In genomic region chr1:155040086-155040726, GRCm38 (mm10) we compare ENCODE assay signal across 9 mouse cellular contexts. TPM values are rescaled to one million over a fixed set of nuclear protein-coding genes. Genes with fewer than 3 reads are reported as not detected.
DNase-seq lines count a peak whose midpoint lies in the region; ATAC-seq and TF ChIP-seq lines count a peak whose summit lies in the region.
"Had no signal": no experiment of that assay in that cellular context is flagged by ENCODE, and none has a peak within 500 bp of the region (broad histone marks: within the 10 kb centered on the region; RNA-seq: fewer than 3 reads in every experiment).

No protein-coding gene starts in this region.

- no peaks in the 10 kb centered on the region for H3K9me3 ChIP-seq in liver, embryonic 14.5 days (ENCODE audit: control insufficient read depth, low read length)

- no peak for TF ChIP-seq EP300 in liver, embryonic 14.5 days (IDR thresholded peaks at IDR 0.05; ENCODE audit: low read depth)

- ATAC-seq in erythroblast, adult 5-6 weeks (replicated peaks; ENCODE audit: low FRiP score, poor library complexity, severe bottlenecking) = peak; percentile 16; the same call in 1 of the 2 replicates
- ATAC-seq in liver, embryonic 14.5 days (ENCODE audit: insufficient read depth) = peak; percentile 53

- peak overlapping the region; percentile 32; the same call in 1 of the 2 replicates for H3K9ac ChIP-seq in liver, embryonic 14.5 days (replicated peaks)

- H3K36me3 ChIP-seq in liver, embryonic 14.5 days (replicated peaks; ENCODE audit: control insufficient read depth, insufficient read depth, low read depth) = no peaks in the 10 kb centered on the region

- H3K27me3 ChIP-seq in liver, embryonic 14.5 days (ENCODE audit: control insufficient read depth, insufficient read depth, low read length) = no peaks in the 10 kb centered on the region

- no peak for TF ChIP-seq CTCF in liver, embryonic 14.5 days (IDR thresholded peaks at IDR 0.05; ENCODE audit: low read depth)

- H3K4me1 ChIP-seq in liver, embryonic 14.5 days (replicated peaks; ENCODE audit: control insufficient read depth in 2 of 2, insufficient read depth in 2 of 2, low read length in 1 of 2) = peaks cover 34 to 49% of the 10 kb centered on the region in 2 experiments

- 16% methylated on average over 8 of the region's 9 CpGs for WGBS in liver, embryonic 14.5 days (ENCODE audit: insufficient replicate concordance)

- DNase-seq in 3134 (ENCODE audit: extremely low read depth, insufficient read length, low spot score) (peak; percentile 60), A20 (ENCODE audit: low read depth, low spot score) (peak; percentile 26)
- DNase-seq in liver, embryonic 14.5 days (ENCODE audit: low read depth in 3 of 3, low spot score in 3 of 3) = peak in 1 of 3 experiments; percentile 50
- DNase-seq in layer of hippocampus, postnatal 14 days (ENCODE audit: low spot score in 2 of 2) = no peak
- no peak for DNase-seq in cerebellum, adult 8-10 months
- DNase-seq in gastrocnemius, postnatal 4 days (ENCODE audit: low spot score in 2 of 2) = no peak
- no peak for DNase-seq in cerebellum, postnatal 4 days (ENCODE audit: low spot score in 2 of 2)

- H3K4me2 ChIP-seq in liver, embryonic 14.5 days (ENCODE audit: low read depth) = peak overlapping the region; percentile 60

- H3K4me3 ChIP-seq in liver, embryonic 14.5 days (ENCODE audit: insufficient read depth in 1 of 2, low read depth in 2 of 2, low read length in 2 of 2) = no peak overlapping the region

- H3K27ac ChIP-seq in liver, embryonic 14.5 days = peak overlapping the region; percentile 93
- H3K27ac ChIP-seq: macrophage had no signal

RNA-seq across cellular contexts. Expression of gene Ier5, which starts 59.2 kb away (rescaled TPM):
- total RNA-seq in erythroblast, adult 5-6 weeks (2015; ENCODE audit: low replicate concordance) = 7.5 and 9.0 TPM in 2 replicates
- total RNA-seq in erythroblast, adult 5-6 weeks (2017; ENCODE audit: low replicate concordance) = 7.6 and 9.8 TPM in 2 replicates
- polyA plus RNA-seq in liver, embryonic 14.5 days (2012; rRNA removed) = 4.9 and 5.8 TPM in 2 replicates
- 2.9 and 3.3 TPM in 2 replicates for polyA plus RNA-seq in liver, embryonic 14.5 days (2014; fragmentation: Nextera tagmentation; extraction: Ambion mirVana)
- 10 to 100 TPM; 17.9 to 19.8 TPM for total RNA-seq in layer of hippocampus, postnatal 14 days (2021)
- 10 to 100 TPM; 10.4 to 12.5 TPM for total RNA-seq in gastrocnemius, postnatal 4 days (2021)

Comparison
In these comparisons a context has a peak if more than half of its experiments do, and no peak if none do; other contexts are left out.
1. DNase-seq: peak in 3134 (single experiment) and A20 (single experiment); none in layer of hippocampus, postnatal 14 days (0 of 2), cerebellum, adult 8-10 months (single experiment), gastrocnemius, postnatal 4 days (0 of 2) and cerebellum, postnatal 4 days (0 of 2).